Mouse (Mus musculus): ENCODE results near the gene Ajuba. TPM values are rescaled to one million over a fixed set of nuclear protein-coding genes. Genes with fewer than 3 reads are reported as not detected.

Gene Ajuba
- total and polyA plus RNA-seq, 2 experiments from 2014 or later: 6.1 to 9.8 TPM

GRCm38 (mm10) chr14:54594055-54594454 is 16.7 kb upstream of the Ajuba start:
- Histone ChIP-seq H3K4me3 (ENCODE audit: low read length) (no peak overlapping the region), H3K27ac (no peak overlapping the region), H3K36me3 (ENCODE audit: insufficient read depth, low read length) (no peaks in the 10 kb centered on the region), H3K4me1 (ENCODE audit: insufficient read depth, low read length) (no peaks in the 10 kb centered on the region), H3K4me2 (ENCODE audit: low read depth, low read length) (no peak overlapping the region), H3K27me3 (ENCODE audit: insufficient read depth, low read length) (no peaks in the 10 kb centered on the region), H3K9me3 (ENCODE audit: low read length) (no peaks in the 10 kb centered on the region), H3K9ac (replicated peaks; ENCODE audit: low read length) (no peak overlapping the region)
- WGBS: 90% methylated on average over 3 of the region's 3 CpGs
- peak; percentile 47 for TF ChIP-seq CTCF (IDR thresholded peaks at IDR 0.05; ENCODE audit: low read depth)
- DNase-seq (ENCODE audit: low spot score) (no peak), ATAC-seq (no peak)

- no peak for TF ChIP-seq CTCF (IDR thresholded peaks at IDR 0.05; ENCODE audit: low read depth)
- Histone ChIP-seq H3K27ac (peak overlapping the region; percentile 73), H3K27me3 (ENCODE audit: insufficient read depth, low read length) (no peaks in the 10 kb centered on the region), H3K4me3 (ENCODE audit: low read length) (no peak overlapping the region), H3K9ac (replicated peaks; ENCODE audit: low read length) (no peak overlapping the region), H3K4me2 (ENCODE audit: low read depth, low read length) (no peak overlapping the region), H3K4me1 (ENCODE audit: insufficient read depth, low read length) (no peaks in the 10 kb centered on the region), H3K9me3 (ENCODE audit: low read length) (no peaks in the 10 kb centered on the region), H3K36me3 (ENCODE audit: insufficient read depth, low read length) (no peaks in the 10 kb centered on the region)
- DNase-seq (ENCODE audit: low spot score) (no peak), ATAC-seq (peak; percentile 65)
- 43% methylated on average over 10 of the region's 10 CpGs for WGBS
Measured at GRCm38 (mm10) chr14:54592319-54592934, 15.1 kb upstream of the Ajuba start.

DNA sequence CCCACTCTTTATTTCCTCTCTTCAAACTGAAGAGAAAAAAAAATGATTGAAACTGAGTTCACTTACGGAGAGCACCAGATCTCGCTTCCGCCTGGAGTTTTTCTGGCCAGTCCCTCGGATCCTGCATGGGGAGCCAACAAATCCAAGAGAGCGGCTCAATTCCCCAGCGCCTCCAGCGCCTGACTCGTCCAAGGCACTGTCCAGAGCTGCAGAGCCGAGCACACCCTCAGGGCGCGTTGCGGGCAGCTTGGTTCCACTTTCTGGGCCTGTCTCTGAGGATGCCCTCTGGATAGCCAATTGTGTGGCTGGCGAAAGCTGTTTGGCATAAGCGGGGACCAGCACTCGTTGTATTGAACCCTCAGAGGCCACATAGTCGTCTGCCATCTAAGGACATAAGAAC is 13.7 kb upstream of the Ajuba start:
- no peak overlapping the region for H3K4me2 ChIP-seq (ENCODE audit: low read depth, low read length)
- no peak for TF ChIP-seq CTCF (IDR thresholded peaks at IDR 0.05; ENCODE audit: low read depth)
- H3K9ac ChIP-seq (replicated peaks; ENCODE audit: low read length): no peak overlapping the region
- ATAC-seq (no peak), DNase-seq (ENCODE audit: low spot score) (no peak)
- no peaks in the 10 kb centered on the region for H3K36me3 ChIP-seq (ENCODE audit: insufficient read depth, low read length)
- no peak overlapping the region for H3K4me3 ChIP-seq (ENCODE audit: low read length)
- 91% methylated on average over 16 of the region's 16 CpGs for whole genome bisulfite sequencing
- H3K4me1 ChIP-seq (ENCODE audit: insufficient read depth, low read length): no peaks in the 10 kb centered on the region
- H3K27me3 ChIP-seq (ENCODE audit: insufficient read depth, low read length): no peaks in the 10 kb centered on the region
- no peak overlapping the region for H3K27ac ChIP-seq
- no peaks in the 10 kb centered on the region for H3K9me3 ChIP-seq (ENCODE audit: low read length)

DNA sequence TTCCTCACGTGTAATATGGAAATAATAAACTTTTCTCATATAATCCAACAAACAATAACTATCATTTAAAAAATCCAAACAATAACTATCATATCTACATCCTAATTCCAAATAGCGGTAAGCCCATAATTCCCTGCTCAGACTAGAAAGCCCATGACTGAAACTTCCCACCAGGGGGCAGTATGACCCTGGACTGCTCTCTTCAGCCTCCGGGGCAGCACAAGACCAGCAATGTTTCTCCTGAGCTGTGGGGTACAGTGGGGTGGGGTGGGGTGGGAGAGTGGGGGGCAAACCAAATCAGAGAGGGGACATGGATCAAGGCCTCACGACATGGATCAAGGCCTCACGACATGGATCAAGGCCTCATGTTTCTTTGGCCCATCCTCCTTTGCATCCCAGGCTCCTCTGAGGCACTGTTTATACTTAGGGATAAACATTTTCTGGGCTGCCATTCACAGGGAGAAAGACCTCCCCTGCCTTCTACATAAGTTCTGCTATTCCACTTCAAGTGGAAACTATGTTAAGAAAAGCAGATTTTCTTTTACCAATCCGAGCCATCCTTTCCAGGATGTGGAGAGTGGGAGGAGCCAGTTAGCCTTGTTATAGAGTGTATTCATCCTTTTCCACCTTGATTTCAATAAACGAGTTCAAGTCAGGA is 6.5 kb upstream of the Ajuba start:
- Histone ChIP-seq H3K9me3 (ENCODE audit: low read length) (no peaks in the 10 kb centered on the region), H3K9ac (replicated peaks; ENCODE audit: low read length) (no peak overlapping the region), H3K4me2 (ENCODE audit: low read depth, low read length) (no peak overlapping the region), H3K36me3 (ENCODE audit: insufficient read depth, low read length) (no peaks in the 10 kb centered on the region; the same call in 1 of the 2 replicates), H3K27ac (no peak overlapping the region), H3K4me1 (ENCODE audit: insufficient read depth, low read length) (no peaks in the 10 kb centered on the region), H3K27me3 (ENCODE audit: insufficient read depth, low read length) (no peaks in the 10 kb centered on the region), H3K4me3 (ENCODE audit: low read length) (no peak overlapping the region)
- TF ChIP-seq CTCF (IDR thresholded peaks at IDR 0.05; ENCODE audit: low read depth): peak; percentile 74
- peak; percentile 76 for DNase-seq (ENCODE audit: low spot score)
- 0 out of 2 replicates have a peak, but pooled peaks have one; percentile 62 for ATAC-seq
- WGBS: 44% methylated on average over 7 of the region's 7 CpGs

GRCm38 (mm10) chr14:54582536-54582935 is 5.2 kb upstream of the Ajuba start:
- no peak for ATAC-seq

DNA sequence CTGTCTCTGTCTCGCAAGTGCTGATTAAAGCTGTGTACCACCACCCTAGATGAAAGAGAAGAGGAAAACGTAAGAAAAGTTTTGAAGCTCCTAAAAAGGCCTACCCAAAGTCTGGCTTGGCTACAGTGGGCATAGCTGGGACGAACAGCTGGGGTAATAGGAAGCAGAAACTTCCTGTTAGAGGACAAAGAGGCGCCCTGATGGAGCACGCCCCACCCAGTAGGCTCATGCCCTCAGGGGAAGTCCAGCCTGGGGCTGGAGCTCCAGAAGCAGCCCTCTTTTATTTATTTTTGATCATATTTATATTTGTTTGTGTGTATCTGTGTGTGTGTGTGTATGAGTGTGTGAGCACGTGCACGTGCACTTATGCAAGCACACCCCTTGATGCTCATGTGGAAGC is 2.3 kb upstream of the Ajuba start:
- no peak for TF ChIP-seq CTCF (IDR thresholded peaks at IDR 0.05; ENCODE audit: low read depth)
- H3K4me1 ChIP-seq (ENCODE audit: insufficient read depth, low read length): peaks cover 4% of the 10 kb centered on the region; the same call in 1 of the 2 replicates
- no peak overlapping the region for H3K27ac ChIP-seq
- ATAC-seq: no peak
- H3K9me3 ChIP-seq (ENCODE audit: low read length): no peaks in the 10 kb centered on the region
- no peak overlapping the region for H3K4me3 ChIP-seq (ENCODE audit: low read length)
- 88% methylated on average over 7 of the region's 7 CpGs for WGBS
- H3K9ac ChIP-seq (replicated peaks; ENCODE audit: low read length): no peak overlapping the region
- H3K4me2 ChIP-seq (ENCODE audit: low read depth, low read length): no peak overlapping the region
- DNase-seq (ENCODE audit: low spot score): no peak
- H3K27me3 ChIP-seq (ENCODE audit: insufficient read depth, low read length): peaks cover 6% of the 10 kb centered on the region; the same call in 1 of the 2 replicates
- no peaks in the 10 kb centered on the region; the same call in 1 of the 2 replicates for H3K36me3 ChIP-seq (ENCODE audit: insufficient read depth, low read length)

More at GRCm38 (mm10) chr14:54582536-54582935, 5.2 kb upstream of the Ajuba start:
- H3K27ac ChIP-seq: no peak overlapping the region
- WGBS: 94% methylated on average over 9 of the region's 9 CpGs
- H3K9me3 ChIP-seq (ENCODE audit: low read length): no peaks in the 10 kb centered on the region
- H3K36me3 ChIP-seq (ENCODE audit: insufficient read depth, low read length): no peaks in the 10 kb centered on the region; the same call in 1 of the 2 replicates
- DNase-seq (ENCODE audit: low spot score): no peak
- no peaks in the 10 kb centered on the region for H3K4me1 ChIP-seq (ENCODE audit: insufficient read depth, low read length)
- no peak overlapping the region for H3K9ac ChIP-seq (replicated peaks; ENCODE audit: low read length)
- H3K4me2 ChIP-seq (ENCODE audit: low read depth, low read length): no peak overlapping the region
- no peak overlapping the region for H3K4me3 ChIP-seq (ENCODE audit: low read length)
- no peak for TF ChIP-seq CTCF (IDR thresholded peaks at IDR 0.05; ENCODE audit: low read depth)
- H3K27me3 ChIP-seq (ENCODE audit: insufficient read depth, low read length): no peaks in the 10 kb centered on the region

GRCm38 (mm10) chr14:54578063-54578462 is 705 bp upstream of the Ajuba start:
- Histone ChIP-seq H3K4me1 (ENCODE audit: insufficient read depth, low read length) (peaks cover 4% of the 10 kb centered on the region; the same call in 1 of the 2 replicates), H3K36me3 (ENCODE audit: insufficient read depth, low read length) (no peaks in the 10 kb centered on the region; the same call in 1 of the 2 replicates), H3K27ac (peak overlapping the region; percentile 75), H3K9me3 (ENCODE audit: low read length) (no peaks in the 10 kb centered on the region), H3K4me2 (ENCODE audit: low read depth, low read length) (peak overlapping the region; percentile 96), H3K4me3 (ENCODE audit: low read length) (peak overlapping the region; percentile 57), H3K27me3 (ENCODE audit: insufficient read depth, low read length) (peaks cover 6% of the 10 kb centered on the region; the same call in 1 of the 2 replicates), H3K9ac (replicated peaks; ENCODE audit: low read length) (peak overlapping the region; percentile 55)
- DNase-seq (ENCODE audit: low spot score) (peak; percentile 46), ATAC-seq (0 out of 2 replicates have a peak, but pooled peaks have one; percentile 25)
- WGBS: 0% methylated on average over 10 of the region's 10 CpGs
- TF ChIP-seq CTCF (IDR thresholded peaks at IDR 0.05; ENCODE audit: low read depth): peak; percentile 64
